25 mouse cellular contexts compared by ENCODE assay signal in the genomic region with DNA sequence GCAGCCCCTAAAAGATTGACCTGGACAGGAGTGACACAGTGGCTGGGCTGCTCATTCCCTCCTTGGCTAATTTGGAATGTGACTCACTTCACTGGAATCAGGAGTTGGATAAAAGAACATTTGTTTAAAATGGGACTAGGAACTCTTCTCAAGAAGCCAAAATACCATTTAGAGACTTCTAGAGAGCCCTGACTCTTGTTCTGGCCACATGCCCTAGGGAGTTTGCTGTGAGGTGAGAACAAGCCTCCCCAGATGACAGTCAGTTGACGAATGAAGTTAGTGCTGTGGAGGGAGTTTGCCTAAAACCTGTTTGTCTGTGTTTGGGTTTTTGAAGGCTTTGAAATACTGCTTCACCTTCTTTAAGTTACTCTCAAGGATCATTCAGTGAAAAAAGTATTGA.
DNase-seq lines count a peak whose midpoint lies in the region; TF ChIP-seq lines count a peak whose summit lies in the region.
"Had no signal": no experiment of that assay in that cellular context is flagged by ENCODE, and none has a peak within 500 bp of the region (broad histone marks: within the 10 kb centered on the region; RNA-seq: fewer than 3 reads in every experiment).

No protein-coding gene starts in this region.

- H3K4me1 ChIP-seq in lung, adult 2 months (ENCODE audit: control insufficient read depth, insufficient read depth, low read length), result peaks cover 8% of the 10 kb centered on the region
- H3K4me1 ChIP-seq: embryonic facial prominence, embryonic 10.5 days; forebrain, embryonic 10.5 days; forebrain, embryonic 13.5 days had no signal

- DNase-seq in lung, adult 18-20 months, result peak; percentile 14 to 15
- no peak for DNase-seq in lung, adult 2 months
- DNase-seq in lung, postnatal 36 days, result peak; percentile 21
- no peak for DNase-seq in lung, postnatal 4 days
- peak; percentile 74 for DNase-seq in Muller cell, postnatal 12 days (ENCODE audit: inconsistent ontology term)
- DNase-seq in embryo, embryonic 10.5 days (ENCODE audit: low spot score), result no peak
- DNase-seq in thymus, postnatal 4 days, result no peak
- DNase-seq: adrenal gland, adult 2 months; adrenal gland, postnatal 14 days; cerebellum, adult 11 months; cerebellum, adult 2 months; cerebellum, adult 9-11 months; cerebellum, postnatal 25 days; embryo, embryonic 11 days; gastrocnemius, postnatal 10 days; gastrocnemius, postnatal 36 days; heart, adult 2 months; heart, postnatal 4 days had no signal

- no peak overlapping the region for H3K4me3 ChIP-seq in lung, adult 2 months (replicated peaks; ENCODE audit: extremely low read depth, low read depth, low read length)
- H3K4me3 ChIP-seq: embryonic facial prominence, embryonic 10.5 days; embryonic facial prominence, embryonic 13.5 days; erythroblast, embryonic 14.5 days; forebrain, embryonic 10.5 days; forebrain, embryonic 13.5 days; heart, adult 2 months; heart, embryonic 10.5 days; heart, embryonic 13.5 days had no signal

- TF ChIP-seq POLR2A in lung, adult 2 months (IDR thresholded peaks at IDR 0.05; ENCODE audit: borderline replicate concordance, extremely low read depth, low read depth, low read length), result no peak

- no peak for TF ChIP-seq CTCF in lung, adult 2 months (IDR thresholded peaks at IDR 0.05; ENCODE audit: insufficient read depth, low read length)

- WGBS in lung, adult 2 months, result 74% methylated on average over 1 of the region's 1 CpGs

Comparison
In these comparisons a context has a peak if more than half of its experiments do, and no peak if none do; other contexts are left out.
1. DNase-seq: peak in lung, adult 18-20 months (2 of 2), lung, postnatal 36 days (single experiment) and Muller cell, postnatal 12 days (single experiment); none in lung, adult 2 months (single experiment), lung, postnatal 4 days (0 of 2), embryo, embryonic 10.5 days (single experiment) and thymus, postnatal 4 days (single experiment).